Mouse (Mus musculus) B cell, adult 2 months (primary cell): Measurements from ENCODE around the gene Gm5938.

ENCODE experiments used
- DNase-seq, 2 experiments: peaks; one replicate each; pipeline ENCODE4 v3.0.0; 2022

Gene Gm5938

GRCm38 (mm10) chrX:78125167-78125566, at the start of gene Gm5938:
Gene Gm5938 (plus strand): TSS chrX:78125467.
- DNase-seq = no peak

- DNase-seq = no peak
These were observed 34.0 kb upstream of the Gm5938 start, which contains the start of gene Obp1a for GRCm38 (mm10) chrX:78091274-78091673. Gene Obp1a (minus strand): TSS chrX:78091374.
